ENCODE assay signal across 15 mouse cellular contexts in the genomic region with DNA sequence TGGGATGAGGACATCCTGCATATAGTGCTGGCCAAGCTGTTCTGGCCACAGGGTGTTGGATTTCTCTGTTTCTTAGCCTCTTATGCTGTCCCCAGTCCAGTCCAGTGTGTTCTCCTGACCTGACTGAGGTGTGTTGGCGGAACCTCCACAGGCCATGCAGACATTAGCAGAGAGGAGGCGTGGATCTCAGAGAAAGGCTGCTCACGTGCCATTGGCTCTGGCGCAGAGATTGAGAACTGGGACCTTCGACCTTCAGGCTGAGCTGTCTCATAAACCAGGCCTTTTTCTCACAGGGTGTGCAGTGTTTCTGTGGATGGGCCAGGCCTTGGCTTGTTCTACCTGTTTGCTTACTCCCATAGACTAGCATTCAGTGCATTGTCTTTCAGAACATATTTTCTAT.
DNase-seq lines count a peak whose midpoint lies in the region; ATAC-seq and TF ChIP-seq lines count a peak whose summit lies in the region.
"Had no signal": no experiment of that assay in that cellular context is flagged by ENCODE, and none has a peak within 500 bp of the region (broad histone marks: within the 10 kb centered on the region; RNA-seq: fewer than 3 reads in every experiment).

No protein-coding gene starts in this region.

- DNase-seq in liver, embryonic 11.5 days (ENCODE audit: low spot score), result peak; percentile 24
- DNase-seq in liver, postnatal 0 days, result no peak
- peak; percentile 72 to 79 for DNase-seq in kidney, postnatal 36 days
- DNase-seq in stomach, postnatal 0 days (ENCODE audit: low spot score), result peak; percentile 53
- DNase-seq in gastrocnemius, adult 2 months, result no peak
- DNase-seq in cerebellum, adult 11-12 months, result no peak
- DNase-seq: adrenal gland, postnatal 10 days; B cell, adult 2 months; embryo, embryonic 11 days; heart, postnatal 14 days; lung, embryonic 14.5 days; thymus, adult 2 months had no signal

- no peaks in the 10 kb centered on the region for H3K27me3 ChIP-seq in liver, embryonic 11.5 days (replicated peaks; ENCODE audit: control insufficient read depth, insufficient read depth, low read length)
- no peaks in the 10 kb centered on the region for H3K27me3 ChIP-seq in liver, postnatal 0 days (ENCODE audit: insufficient read depth, low read length)
- no peaks in the 10 kb centered on the region for H3K27me3 ChIP-seq in intestine, postnatal 0 days (replicated peaks; ENCODE audit: control insufficient read depth, insufficient read depth, low read length)
- H3K27me3 ChIP-seq in stomach, postnatal 0 days (ENCODE audit: control insufficient read depth, insufficient read depth, low read length), result no peaks in the 10 kb centered on the region

- no peaks in the 10 kb centered on the region for H3K9me3 ChIP-seq in liver, embryonic 11.5 days (ENCODE audit: control insufficient read depth, low read length)
- H3K9me3 ChIP-seq in liver, postnatal 0 days (ENCODE audit: low read length), result no peaks in the 10 kb centered on the region
- no peaks in the 10 kb centered on the region for H3K9me3 ChIP-seq in intestine, postnatal 0 days (ENCODE audit: control insufficient read depth)
- no peaks in the 10 kb centered on the region for H3K9me3 ChIP-seq in stomach, postnatal 0 days (ENCODE audit: control insufficient read depth, low read length)

- H3K4me3 ChIP-seq in liver, embryonic 11.5 days (ENCODE audit: low read depth, low read length), result no peak overlapping the region
- H3K4me3 ChIP-seq in liver, postnatal 0 days (ENCODE audit: low read depth, low read length), result no peak overlapping the region
- no peak overlapping the region for H3K4me3 ChIP-seq in intestine, postnatal 0 days (ENCODE audit: low read depth, low read length)
- no peak overlapping the region for H3K4me3 ChIP-seq in stomach, postnatal 0 days (ENCODE audit: low read depth, low read length)
- no peak overlapping the region for H3K4me3 ChIP-seq in gastrocnemius, adult 2 months

- intact Hi-C loops in gastrocnemius, adult 2 months (cut with DNase I), result no loop called here

- H3K9ac ChIP-seq in liver, embryonic 11.5 days (ENCODE audit: low read depth, low read length), result no peak overlapping the region
- no peak overlapping the region for H3K9ac ChIP-seq in liver, postnatal 0 days (replicated peaks)
- no peak overlapping the region for H3K9ac ChIP-seq in intestine, postnatal 0 days (ENCODE audit: low read depth, low read length)
- no peak overlapping the region for H3K9ac ChIP-seq in stomach, postnatal 0 days (ENCODE audit: low read length)
- H3K9ac ChIP-seq: lung, embryonic 14.5 days had no signal

- TF ChIP-seq EP300 in liver, postnatal 0 days (IDR thresholded peaks at IDR 0.05; ENCODE audit: low read depth), result no peak
- no peak for TF ChIP-seq EP300 in stomach, postnatal 0 days (optimal IDR thresholded peaks at IDR 0.05)

- H3K27ac ChIP-seq in liver, embryonic 11.5 days (ENCODE audit: low read depth, low read length), result no peak overlapping the region
- no peak overlapping the region for H3K27ac ChIP-seq in liver, postnatal 0 days (ENCODE audit: low read depth)
- H3K27ac ChIP-seq in intestine, postnatal 0 days (ENCODE audit: low read depth, low read length), result peak overlapping the region; percentile 78
- H3K27ac ChIP-seq in stomach, postnatal 0 days (replicated peaks), result peak overlapping the region; percentile 56
- no peak overlapping the region for H3K27ac ChIP-seq in gastrocnemius, adult 2 months

- H3K4me2 ChIP-seq in liver, embryonic 11.5 days, result no peak overlapping the region
- no peak overlapping the region for H3K4me2 ChIP-seq in liver, postnatal 0 days (ENCODE audit: low read depth, low read length)
- H3K4me2 ChIP-seq in intestine, postnatal 0 days (replicated peaks; ENCODE audit: low read depth), result peak overlapping the region; percentile 43
- no peak overlapping the region for H3K4me2 ChIP-seq in stomach, postnatal 0 days (replicated peaks; ENCODE audit: low read depth)
- H3K4me2 ChIP-seq: lung, embryonic 14.5 days had no signal

- ATAC-seq in liver, embryonic 11.5 days (replicated peaks; ENCODE audit: low FRiP score), result no peak
- ATAC-seq in liver, postnatal 0 days, result no peak
- peak; percentile 84 for ATAC-seq in intestine, postnatal 0 days
- ATAC-seq in stomach, postnatal 0 days (ENCODE audit: low FRiP score, low TSS enrichment), result peak; percentile 72
- ATAC-seq: hindbrain, embryonic 16.5 days; midbrain, embryonic 16.5 days had no signal

- TF ChIP-seq CTCF in liver, postnatal 0 days (IDR thresholded peaks at IDR 0.05; ENCODE audit: low read depth), result no peak
- TF ChIP-seq CTCF in intestine, postnatal 0 days (IDR thresholded peaks at IDR 0.05; ENCODE audit: low read depth), result peak; percentile 30; the same call in 1 of the 2 replicates
- no peak for TF ChIP-seq CTCF in stomach, postnatal 0 days (IDR thresholded peaks at IDR 0.05; ENCODE audit: low read depth)
- TF ChIP-seq CTCF in gastrocnemius, adult 2 months (IDR thresholded peaks at IDR 0.05), result no peak

- H3K4me1 ChIP-seq in liver, embryonic 11.5 days (replicated peaks; ENCODE audit: control insufficient read depth, insufficient read depth, low read length), result no peaks in the 10 kb centered on the region
- no peaks in the 10 kb centered on the region for H3K4me1 ChIP-seq in liver, postnatal 0 days (ENCODE audit: insufficient read depth)
- H3K4me1 ChIP-seq in intestine, postnatal 0 days (replicated peaks; ENCODE audit: control insufficient read depth, insufficient read depth, low read length), result 0 out of 2 replicates have a peak, but pooled peaks cover 7% of the 10 kb centered on the region
- H3K4me1 ChIP-seq in stomach, postnatal 0 days (replicated peaks; ENCODE audit: control insufficient read depth, insufficient read depth), result no peaks in the 10 kb centered on the region

- 72% methylated on average over 5 of the region's 5 CpGs for WGBS in liver, embryonic 11.5 days
- 60% methylated on average over 5 of the region's 5 CpGs for WGBS in liver, postnatal 0 days (ENCODE audit: insufficient replicate concordance)
- WGBS in intestine, postnatal 0 days, result 36% methylated on average over 5 of the region's 5 CpGs
- 52% methylated on average over 5 of the region's 5 CpGs for WGBS in stomach, postnatal 0 days

- H3K36me3 ChIP-seq in liver, embryonic 11.5 days (ENCODE audit: control insufficient read depth, insufficient read depth, low read length), result no peaks in the 10 kb centered on the region
- no peaks in the 10 kb centered on the region for H3K36me3 ChIP-seq in liver, postnatal 0 days (replicated peaks; ENCODE audit: insufficient read depth, low read length)
- no peaks in the 10 kb centered on the region for H3K36me3 ChIP-seq in intestine, postnatal 0 days (ENCODE audit: control insufficient read depth, insufficient read depth)
- H3K36me3 ChIP-seq in stomach, postnatal 0 days (ENCODE audit: control insufficient read depth, insufficient read depth, low read length), result no peaks in the 10 kb centered on the region

Comparison
In these comparisons a context has a peak if more than half of its experiments do, and no peak if none do; other contexts are left out.
1. DNase-seq: peak in liver, embryonic 11.5 days (single experiment), kidney, postnatal 36 days (2 of 2) and stomach, postnatal 0 days (single experiment); none in liver, postnatal 0 days (single experiment), gastrocnemius, adult 2 months (single experiment) and cerebellum, adult 11-12 months (single experiment).
2. ATAC-seq: peak in intestine, postnatal 0 days (single experiment) and stomach, postnatal 0 days (single experiment); none in liver, embryonic 11.5 days (single experiment) and liver, postnatal 0 days (single experiment).
3. H3K27ac ChIP-seq: peak in intestine, postnatal 0 days (single experiment) and stomach, postnatal 0 days (single experiment); none in liver, embryonic 11.5 days (single experiment), liver, postnatal 0 days (single experiment) and gastrocnemius, adult 2 months (single experiment).